Mouse (Mus musculus) hindbrain, embryonic 15.5 days (tissue): ENCODE measurements around the gene Nmb. TPM values are rescaled to one million over a fixed set of nuclear protein-coding genes. Genes with fewer than 3 reads are reported as not detected.
A peak's percentile ranks its signal among the peaks of the same experiment; 100 is the strongest.

ENCODE experiments used
- ATAC-seq: fragments of 200-750 bp; cut with Nextera tagmentation; 2 replicates; pipeline ENCODE4 v1.8.0; 2017; ENCODE audit warnings: low read depth, moderate number of reproducible peaks, moderate TSS enrichment; ENCODE audit not compliant: low FRiP score
- H3K27ac ChIP-seq: fragments of 300-500 bp; sonication (generic); replicated peaks from 2 replicates; pipeline ENCODE4 v1.5.1; 2015; ENCODE audit warnings: mild to moderate bottlenecking, inconsistent platforms
- H3K27me3 ChIP-seq: fragments of 300-500 bp; sonication (generic); 2 replicates; pipeline ENCODE4 v1.6.1; 2015; ENCODE audit warnings: control low read depth, inconsistent platforms
- H3K36me3 ChIP-seq: fragments of 300-500 bp; sonication (generic); 2 replicates; pipeline ENCODE4 v1.6.1; 2015; ENCODE audit warnings: control low read depth, inconsistent platforms
- H3K4me1 ChIP-seq: fragments of 300-500 bp; sonication (generic); replicated peaks from 2 replicates; pipeline ENCODE4 v1.6.1; 2015; ENCODE audit warnings: control low read depth, inconsistent platforms
- H3K4me2 ChIP-seq: fragments of 300-500 bp; sonication (generic); 2 replicates; pipeline ENCODE4 v1.6.1; 2015; ENCODE audit warnings: moderate library complexity, mild to moderate bottlenecking, inconsistent platforms
- H3K4me3 ChIP-seq: fragments of 300-500 bp; sonication (generic); 2 replicates; pipeline ENCODE4 v1.5.1; 2015; ENCODE audit warnings: mild to moderate bottlenecking, inconsistent platforms
- H3K9ac ChIP-seq: fragments of 300-500 bp; sonication (generic); 2 replicates; pipeline ENCODE4 v1.6.1; 2015; ENCODE audit warnings: inconsistent platforms
- H3K9me3 ChIP-seq: fragments of 300-500 bp; sonication (generic); 2 replicates; pipeline ENCODE4 v1.6.1; 2016; ENCODE audit warnings: control low read depth, inconsistent platforms
- WGBS: fragments of 180-500 bp; shearing (Covaris S2); methylation state at CpG from one replicate; pipeline ENCODE4 v1.1.7; 2015; 5-methylcytosine and 5-hydroxymethylcytosine counted together
- polyA plus RNA-seq: library from polyadenylated mRNA; unstranded; fragments of >200 nt; fragmentation: Nextera tagmentation; extraction: Ambion mirVana; gene quantifications from 2 replicates; pipeline ENCODE4 v1.2.1, GENCODE M21; 2015

The Nmb gene
- polyA plus RNA-seq, 1 experiment from 2014 or later, result 10.2 TPM

GRCm38 (mm10) chr7:80919647-80920008 lies 14.8 kb upstream of the Nmb start:
- Histone ChIP-seq H3K27ac (no peak overlapping the region), H3K36me3 (peaks cover 47% of the 10 kb centered on the region), H3K4me1 (no peaks in the 10 kb centered on the region), H3K4me2 (no peak overlapping the region), H3K9me3 (no peaks in the 10 kb centered on the region), H3K27me3 (no peaks in the 10 kb centered on the region), H3K4me3 (no peak overlapping the region), H3K9ac (no peak overlapping the region)
- WGBS, result 91% methylated on average over 5 of the region's 5 CpGs
- no peak for ATAC-seq

GRCm38 (mm10) chr7:80918982-80919646 lies 14.2 kb upstream of the Nmb start:
- 91% methylated on average over 8 of the region's 8 CpGs for WGBS

GRCm38 (mm10) chr7:80917916-80918465 lies 13.1 kb upstream of the Nmb start:
- H3K27ac ChIP-seq, result no peak overlapping the region
- H3K27me3 ChIP-seq, result no peaks in the 10 kb centered on the region
- no peak overlapping the region for H3K4me3 ChIP-seq
- no peak overlapping the region for H3K9ac ChIP-seq
- no peak overlapping the region for H3K4me2 ChIP-seq
- 83% methylated on average over 4 of the region's 4 CpGs for WGBS
- H3K36me3 ChIP-seq, result peaks cover 54% of the 10 kb centered on the region
- H3K4me1 ChIP-seq, result no peaks in the 10 kb centered on the region
- no peaks in the 10 kb centered on the region for H3K9me3 ChIP-seq
- ATAC-seq, result no peak

More at GRCm38 (mm10) chr7:80918982-80919646, 14.2 kb upstream of the Nmb start:
- no peaks in the 10 kb centered on the region for H3K9me3 ChIP-seq
- ATAC-seq, result no peak
- no peak overlapping the region for H3K27ac ChIP-seq
- H3K36me3 ChIP-seq, result peaks cover 46% of the 10 kb centered on the region
- H3K4me2 ChIP-seq, result no peak overlapping the region
- H3K4me3 ChIP-seq, result no peak overlapping the region
- H3K27me3 ChIP-seq, result no peaks in the 10 kb centered on the region
- no peaks in the 10 kb centered on the region for H3K4me1 ChIP-seq
- no peak overlapping the region for H3K9ac ChIP-seq

- Histone ChIP-seq H3K9me3 (no peaks in the 10 kb centered on the region), H3K27ac (no peak overlapping the region)
- no peak for ATAC-seq
These were observed 7.6 kb upstream of the Nmb start for GRCm38 (mm10) chr7:80912496-80912895.

DNA sequence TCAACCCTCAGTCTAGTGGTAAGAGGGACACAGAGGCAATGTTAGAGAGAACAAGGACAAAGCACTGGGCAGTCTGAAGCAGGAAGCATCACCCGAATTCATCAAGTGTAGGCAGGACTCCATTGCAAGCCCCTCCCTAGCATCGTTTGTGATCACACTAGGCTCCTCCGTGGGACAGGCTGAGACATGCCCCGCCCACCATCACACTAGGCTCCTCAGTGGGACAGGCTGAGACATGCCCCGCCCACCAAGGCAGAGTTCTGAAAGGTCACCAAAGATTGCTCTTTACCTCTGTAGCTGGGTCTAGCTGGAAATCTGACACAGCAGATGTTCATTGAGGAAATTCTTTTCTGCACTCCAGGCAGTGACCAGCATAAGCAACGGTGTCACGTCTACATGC lies 6.2 kb upstream of the Nmb start:
- no peak for ATAC-seq
- Histone ChIP-seq H3K4me1 (no peaks in the 10 kb centered on the region), H3K36me3 (peaks cover 51% of the 10 kb centered on the region), H3K4me2 (no peak overlapping the region), H3K9ac (no peak overlapping the region), H3K9me3 (no peaks in the 10 kb centered on the region), H3K27ac (no peak overlapping the region), H3K27me3 (no peaks in the 10 kb centered on the region), H3K4me3 (no peak overlapping the region)
- WGBS, result 82% methylated on average over 7 of the region's 7 CpGs

More at GRCm38 (mm10) chr7:80912496-80912895, 7.6 kb upstream of the Nmb start:
- H3K4me1 ChIP-seq, result no peaks in the 10 kb centered on the region
- no peak overlapping the region for H3K9ac ChIP-seq
- no peak overlapping the region for H3K4me3 ChIP-seq
- no peak overlapping the region for H3K4me2 ChIP-seq
- H3K36me3 ChIP-seq, result peaks cover 58% of the 10 kb centered on the region
- H3K27me3 ChIP-seq, result no peaks in the 10 kb centered on the region
- 92% methylated on average over 8 of the region's 8 CpGs for WGBS

- Histone ChIP-seq H3K9ac (no peak overlapping the region), H3K9me3 (no peaks in the 10 kb centered on the region), H3K36me3 (peaks cover 10% of the 10 kb centered on the region; the same call in 1 of the 2 replicates), H3K27ac (no peak overlapping the region), H3K4me3 (no peak overlapping the region), H3K27me3 (no peaks in the 10 kb centered on the region), H3K4me1 (peaks cover 35% of the 10 kb centered on the region), H3K4me2 (peak overlapping the region; percentile 86)
- no peak for ATAC-seq
- 90% methylated on average over 11 of the region's 11 CpGs for WGBS
These were observed 1.1 kb downstream of the Nmb start for GRCm38 (mm10) chr7:80903625-80904422.

DNA sequence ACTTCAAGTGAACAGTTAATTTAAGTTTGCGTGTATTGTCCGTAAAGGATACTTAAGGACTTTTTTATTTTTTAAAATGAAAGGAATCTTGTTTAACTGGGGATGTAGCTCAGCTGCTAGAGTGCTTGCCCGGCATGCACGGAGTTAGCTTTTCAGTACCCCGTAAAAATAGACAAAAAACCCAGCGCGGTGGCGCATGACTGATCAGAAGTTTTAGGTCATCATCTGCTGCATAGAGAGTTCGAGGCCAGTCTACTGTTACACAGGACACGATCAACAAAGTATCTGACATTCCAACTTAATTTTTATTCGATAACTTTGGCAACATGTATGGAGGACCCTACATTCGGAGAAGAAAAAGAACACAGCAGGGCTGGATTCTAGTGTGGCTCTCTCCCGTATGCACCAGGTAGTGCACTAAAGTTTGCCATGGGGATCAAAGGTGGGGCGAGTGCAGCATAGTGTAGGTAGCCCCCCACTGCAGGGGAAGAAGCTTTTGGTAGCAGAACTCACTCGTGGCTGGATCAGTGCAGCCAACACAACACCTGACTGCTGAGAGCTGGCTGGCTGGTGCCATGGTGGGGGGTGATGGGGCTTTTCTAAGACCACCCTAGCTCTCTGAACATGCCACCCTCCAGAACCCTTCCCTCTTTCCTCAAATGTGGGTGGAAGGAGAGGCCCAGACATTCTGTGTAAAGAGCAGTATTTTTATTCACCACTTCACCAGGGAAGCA lies 3.2 kb downstream of the Nmb start:
- Histone ChIP-seq H3K9me3 (no peaks in the 10 kb centered on the region), H3K36me3 (peaks cover 10% of the 10 kb centered on the region), H3K4me2 (peak overlapping the region; percentile 84), H3K4me3 (peak overlapping the region; percentile 51), H3K9ac (peak overlapping the region; percentile 54), H3K27ac (peak overlapping the region; percentile 87), H3K4me1 (peaks cover 35% of the 10 kb centered on the region), H3K27me3 (no peaks in the 10 kb centered on the region)
- WGBS, result 32% methylated on average over 15 of the region's 15 CpGs
- peak; percentile 2; the same call in 1 of the 2 replicates for ATAC-seq

GRCm38 (mm10) chr7:80900944-80901501 lies 3.9 kb downstream of the Nmb start, which contains the start of gene Wdr73:
TSS of gene Wdr73 (minus strand) at chr7:80901269.
- Histone ChIP-seq H3K36me3 (peaks cover 16% of the 10 kb centered on the region), H3K4me3 (peak within 1 kb of the TSS; percentile 51), H3K27ac (peak within 1 kb of the TSS; percentile 87), H3K9ac (peak within 1 kb of the TSS; percentile 54), H3K27me3 (no peaks in the 10 kb centered on the region), H3K9me3 (no peaks in the 10 kb centered on the region), H3K4me2 (peak within 1 kb of the TSS; percentile 84), H3K4me1 (peaks cover 35% of the 10 kb centered on the region)
- ATAC-seq, result peak; percentile 94
- under 1% methylated on average over 36 of the region's 36 CpGs for WGBS

DNA sequence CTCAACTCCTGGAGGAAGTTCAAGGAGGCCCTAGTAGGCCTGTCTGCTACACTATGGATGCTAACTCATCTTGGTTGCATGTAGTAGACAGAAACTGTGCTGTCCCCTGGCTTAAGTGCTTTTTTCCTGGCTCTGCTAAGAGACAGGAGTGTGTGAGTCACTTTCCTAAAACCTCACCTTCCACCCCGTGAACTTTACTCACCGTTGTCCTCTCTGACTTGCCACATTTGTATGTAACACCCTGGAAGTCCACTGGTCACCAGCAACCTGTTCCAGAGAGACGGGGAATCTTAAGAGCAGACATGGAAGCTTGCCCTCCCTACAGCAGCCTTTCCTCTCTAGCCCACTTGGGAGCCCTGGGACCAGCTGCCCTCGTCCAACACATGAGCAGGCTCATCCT lies 7.2 kb downstream of the Nmb start:
- Histone ChIP-seq H3K4me1 (peaks cover 21% of the 10 kb centered on the region), H3K27ac (no peak overlapping the region), H3K27me3 (no peaks in the 10 kb centered on the region), H3K4me2 (no peak overlapping the region), H3K36me3 (peaks cover 24% of the 10 kb centered on the region), H3K9me3 (no peaks in the 10 kb centered on the region), H3K9ac (no peak overlapping the region), H3K4me3 (no peak overlapping the region)
- no peak for ATAC-seq
- WGBS, result 91% methylated on average over 4 of the region's 4 CpGs

DNA sequence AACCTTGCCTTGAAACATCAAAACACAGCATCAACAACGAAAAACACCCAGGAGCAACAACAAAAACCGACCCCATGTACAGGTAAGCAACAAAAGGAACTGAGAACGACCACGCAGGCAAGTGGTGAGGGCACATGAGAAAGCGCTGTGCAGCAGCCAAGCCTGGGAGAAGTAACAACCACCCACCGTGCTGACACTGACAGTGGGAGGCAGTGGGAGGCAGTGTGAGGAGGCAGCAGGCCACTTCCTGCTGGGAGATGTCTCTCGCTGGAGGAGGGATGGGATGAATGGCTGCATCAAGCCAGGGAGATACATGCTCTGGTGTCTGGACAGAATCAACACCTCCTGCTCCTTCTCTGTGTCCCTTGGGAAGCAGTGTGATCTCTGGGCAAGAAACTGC lies 7.7 kb downstream of the Nmb start:
- H3K27ac ChIP-seq, result no peak overlapping the region
- H3K36me3 ChIP-seq, result peaks cover 30% of the 10 kb centered on the region
- no peak for ATAC-seq
- H3K27me3 ChIP-seq, result no peaks in the 10 kb centered on the region
- peaks cover 19% of the 10 kb centered on the region for H3K4me1 ChIP-seq
- 91% methylated on average over 7 of the region's 7 CpGs for WGBS
- H3K4me3 ChIP-seq, result no peak overlapping the region
- no peaks in the 10 kb centered on the region for H3K9me3 ChIP-seq
- no peak overlapping the region for H3K9ac ChIP-seq
- H3K4me2 ChIP-seq, result no peak overlapping the region

- ATAC-seq, result no peak
- no peak overlapping the region for H3K27ac ChIP-seq
- no peak overlapping the region for H3K4me3 ChIP-seq
- peaks cover 5% of the 10 kb centered on the region for H3K4me1 ChIP-seq
- H3K9ac ChIP-seq, result no peak overlapping the region
- WGBS, result 95% methylated on average over 14 of the region's 14 CpGs
- H3K4me2 ChIP-seq, result no peak overlapping the region
- H3K36me3 ChIP-seq, result peaks cover 41% of the 10 kb centered on the region
- H3K27me3 ChIP-seq, result no peaks in the 10 kb centered on the region
- H3K9me3 ChIP-seq, result no peaks in the 10 kb centered on the region
These were observed 9.9 kb downstream of the Nmb start for GRCm38 (mm10) chr7:80894815-80895519.
